Mouse (Mus musculus) kidney, adult 9 months (tissue): ENCODE measurements at regions not wholly inside any gene's neighbourhood (a gene's known extent, or its start where the extent isn't known, plus 50 kb on each side); places are given as distances from the start of the nearest gene placed in this dataset.
A peak's percentile ranks its signal among the peaks of the same experiment; 100 is the strongest.

Experiments
- DNase-seq: peaks from one replicate; pipeline ENCODE4 v3.0.0; 2022

DNA sequence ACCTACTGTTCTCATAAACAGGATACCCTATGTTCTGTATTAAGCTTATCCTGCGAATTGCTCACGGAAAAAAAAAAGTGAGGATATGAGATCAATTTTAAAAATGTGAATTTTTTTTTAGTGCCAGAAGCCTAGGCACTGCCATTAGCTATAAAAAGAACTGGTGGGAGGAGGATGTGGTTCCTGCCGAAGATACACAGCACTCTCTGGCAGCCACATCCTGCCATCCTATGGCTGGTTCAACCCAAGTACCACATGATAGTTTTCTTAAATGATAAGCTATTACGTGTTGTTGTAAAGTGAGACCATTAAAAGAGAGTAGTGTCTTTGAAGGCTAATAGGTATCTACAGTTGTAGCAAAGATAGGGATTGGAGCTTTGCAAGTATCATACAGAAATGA lies 58.2 kb upstream of the Ppp3ca start:
- DNase-seq, result no peak

- DNase-seq, result no peak
Observed at GRCm38 (mm10) chr3:136610556-136610924, 59.4 kb upstream of the Ppp3ca start.

DNA sequence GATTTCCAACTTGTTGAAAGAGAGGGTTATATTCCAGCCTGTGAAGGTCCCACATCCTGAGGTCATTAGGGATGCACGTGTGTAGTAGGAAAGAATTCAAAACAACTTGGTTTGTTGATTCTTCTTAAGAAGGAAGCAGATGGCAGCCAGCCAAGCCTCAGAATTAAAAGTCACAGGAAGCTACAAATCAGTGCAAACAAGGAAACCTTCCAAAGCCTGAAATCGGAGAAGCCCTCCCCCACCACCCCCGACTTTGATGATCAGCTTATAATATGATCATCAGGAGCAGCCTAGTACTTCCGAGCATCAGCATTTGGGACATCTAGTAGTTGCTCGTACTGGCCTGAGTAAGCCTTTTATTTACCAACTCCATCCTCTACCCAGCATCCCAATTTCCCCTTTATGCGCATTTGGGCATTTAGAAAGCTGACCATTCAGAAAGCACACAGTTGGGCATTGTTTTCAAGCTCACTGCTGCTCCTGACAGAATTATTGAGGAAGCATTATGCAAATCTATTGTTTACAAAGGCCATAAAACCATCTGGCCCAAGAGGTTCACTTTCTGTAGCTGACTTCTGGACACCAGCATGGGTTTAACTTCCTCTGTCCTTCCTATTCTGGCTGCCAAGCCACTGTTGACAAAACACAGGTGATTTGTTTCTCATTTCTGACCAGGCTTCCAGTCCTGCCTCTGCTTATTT lies 59.9 kb upstream of the Ppp3ca start:
- DNase-seq, result peak; percentile 77

DNA sequence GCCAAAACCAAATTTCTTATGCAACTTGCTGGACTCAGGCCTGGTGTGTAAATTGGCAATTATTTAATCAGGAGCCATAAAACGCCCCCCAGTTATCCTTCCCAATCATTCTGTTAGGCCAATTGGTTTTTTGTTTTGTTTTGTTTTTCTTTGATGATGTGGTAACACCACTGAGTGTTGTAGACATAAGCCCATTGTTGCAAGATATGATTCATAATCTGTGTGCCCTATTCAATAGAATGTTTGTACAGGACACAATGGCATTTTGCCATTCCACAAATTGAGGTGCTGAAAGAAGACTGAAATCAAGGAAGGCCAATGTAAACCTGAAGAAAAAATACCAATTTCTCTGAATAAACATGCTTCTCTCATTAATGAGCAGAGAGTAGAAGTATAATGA lies 68.2 kb upstream of the Ppp3ca start:
- DNase-seq, result no peak

DNA sequence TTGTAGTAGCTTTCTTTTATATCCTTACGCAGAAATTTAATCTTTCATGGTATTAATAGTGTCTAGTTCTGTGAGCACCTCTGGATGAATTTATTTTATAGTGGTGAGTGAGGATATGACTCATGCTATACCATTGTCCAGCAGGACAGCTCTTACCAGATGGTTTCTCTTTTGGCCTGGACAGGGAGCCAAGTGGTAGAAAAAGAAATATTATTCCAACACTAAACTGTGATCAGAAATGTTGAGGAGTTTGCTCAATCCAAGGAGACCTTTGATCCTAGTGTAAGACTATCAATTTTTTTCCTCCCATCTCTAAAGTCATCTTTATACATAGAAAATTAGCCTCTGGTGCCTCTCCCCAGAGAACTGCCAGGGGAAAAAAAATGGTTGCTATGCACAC lies 86.0 kb upstream of the Ppp3ca start:
- no peak for DNase-seq

DNA sequence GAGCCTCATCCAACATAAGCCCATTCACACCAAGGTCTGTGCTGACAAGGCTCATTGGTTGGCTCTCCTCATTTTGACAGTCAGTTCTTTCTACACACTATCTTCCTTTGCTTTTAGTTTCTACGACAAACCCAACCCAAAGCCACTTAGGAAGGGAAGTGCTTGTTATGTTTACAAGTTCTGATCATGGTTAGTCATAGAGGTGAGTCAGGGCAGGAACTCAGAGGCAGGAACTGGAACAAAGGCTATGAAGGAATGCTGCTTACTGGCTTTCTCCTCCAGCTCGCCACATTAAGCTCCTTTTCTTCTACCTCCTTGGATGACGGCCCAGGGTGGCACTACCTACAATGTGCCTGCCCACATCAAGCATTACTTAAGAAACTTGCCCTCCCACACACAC lies 91.9 kb upstream of the Ppp3ca start:
- DNase-seq, result no peak

GRCm38 (mm10) chr3:136570517-136570916 lies 99.4 kb upstream of the Ppp3ca start:
- DNase-seq, result peak; percentile 21

- no peak for DNase-seq
Observed at GRCm38 (mm10) chr3:136556488-136556887, 113.4 kb upstream of the Ppp3ca start.

DNA sequence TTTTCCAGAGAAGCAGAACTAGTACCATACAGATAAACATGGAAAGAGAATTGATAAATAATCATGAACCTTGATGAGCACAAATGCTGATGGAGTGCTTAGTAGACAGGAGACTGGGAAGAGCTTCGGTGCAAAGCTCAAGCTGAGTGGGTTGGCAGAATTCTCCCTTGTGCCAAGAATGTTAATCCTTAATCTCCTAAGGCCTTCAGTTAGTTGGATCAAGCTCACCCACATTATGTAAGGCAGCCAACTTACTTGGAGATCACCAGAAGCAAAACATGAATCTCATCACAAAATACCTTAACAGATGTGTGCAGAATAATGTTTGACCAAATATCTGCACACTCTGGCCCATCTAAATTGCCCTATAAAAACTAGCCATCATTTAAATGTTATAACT lies 120.5 kb upstream of the Ppp3ca start:
- DNase-seq, result peak; percentile 63

- DNase-seq, result no peak
Observed at GRCm38 (mm10) chr3:136531604-136532003, 138.3 kb upstream of the Ppp3ca start.

DNA sequence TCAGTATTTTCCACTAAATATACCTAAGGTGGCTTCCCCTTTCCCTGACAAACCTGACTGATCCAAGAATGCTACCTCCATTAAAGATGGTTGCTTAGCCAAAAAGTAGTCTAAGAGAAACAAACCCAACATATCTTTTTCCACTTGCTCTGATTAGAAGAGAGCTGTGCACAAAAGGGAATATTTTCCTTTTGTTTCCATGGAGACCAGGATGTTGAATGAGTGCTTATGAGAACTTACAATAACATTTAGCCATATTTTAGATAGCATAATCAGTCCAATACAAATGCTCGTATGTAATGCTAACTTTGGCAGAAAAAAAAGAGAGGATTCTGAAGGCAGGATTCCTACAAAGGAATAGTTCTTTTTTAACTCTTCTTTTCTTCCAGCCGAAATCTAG lies 161.3 kb upstream of the Ppp3ca start:
- DNase-seq, result no peak

DNA sequence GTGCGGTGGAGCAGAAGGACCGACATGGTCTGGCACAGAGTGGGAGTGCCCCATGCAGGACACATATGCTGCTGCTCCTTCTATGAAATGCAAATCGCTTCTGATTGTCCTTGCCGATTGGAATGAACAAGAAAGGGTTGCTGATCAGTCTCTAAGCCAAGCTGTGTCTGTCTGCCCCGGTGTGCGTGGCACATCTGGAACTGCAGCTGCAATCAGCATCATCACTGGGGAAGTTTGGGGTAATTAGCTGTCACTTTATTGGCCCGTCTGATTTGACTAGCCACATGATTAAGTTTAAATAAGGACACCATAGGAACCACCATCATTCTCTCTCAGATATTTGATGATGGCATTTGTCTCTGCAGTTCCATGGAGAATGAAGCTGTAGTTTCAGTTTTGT lies 162.9 kb upstream of the Ppp3ca start:
- no peak for DNase-seq

DNA sequence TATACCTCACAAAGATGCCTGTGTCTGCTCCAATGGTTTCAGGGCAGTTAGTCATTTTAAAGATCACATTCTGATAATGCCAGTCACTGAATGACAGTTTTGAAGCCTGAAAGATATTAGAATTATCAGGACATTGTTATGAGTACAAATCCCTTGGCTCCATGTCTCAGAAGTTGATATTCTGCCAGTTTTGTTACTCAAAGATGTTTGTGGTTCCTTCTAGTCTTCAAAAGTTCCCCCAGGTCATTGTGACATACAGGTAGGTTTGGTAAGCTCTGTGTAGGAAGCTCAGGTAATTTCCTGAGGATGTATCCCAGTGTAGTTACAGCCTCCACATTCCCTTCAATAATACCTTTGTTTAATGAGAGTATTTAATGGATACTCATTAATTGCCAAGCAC lies 169.0 kb upstream of the Bank1 start:
- DNase-seq, result no peak

- no peak for DNase-seq
Observed at GRCm38 (mm10) chr3:136491683-136492082, 165.8 kb upstream of the Bank1 start.

DNA sequence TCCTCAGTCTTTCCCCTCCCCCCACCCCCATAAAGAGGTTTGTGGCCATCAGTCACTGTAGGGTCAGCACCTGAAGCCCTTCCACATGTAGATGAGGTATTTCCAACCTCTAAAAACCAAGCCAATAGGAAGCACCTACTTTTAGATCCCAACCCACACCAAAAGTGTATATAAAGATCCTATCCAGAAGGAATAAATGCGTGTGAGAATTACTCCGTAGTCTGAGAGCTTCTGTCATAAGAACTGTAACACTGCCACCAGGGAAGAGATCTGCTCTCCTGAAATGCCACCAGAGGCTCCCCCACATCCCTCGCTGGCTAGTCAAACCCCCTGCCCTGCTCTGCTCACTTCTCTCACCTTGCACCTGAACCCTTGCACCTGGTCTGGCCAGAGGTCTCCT lies 145.8 kb upstream of the Bank1 start:
- no peak for DNase-seq

DNA sequence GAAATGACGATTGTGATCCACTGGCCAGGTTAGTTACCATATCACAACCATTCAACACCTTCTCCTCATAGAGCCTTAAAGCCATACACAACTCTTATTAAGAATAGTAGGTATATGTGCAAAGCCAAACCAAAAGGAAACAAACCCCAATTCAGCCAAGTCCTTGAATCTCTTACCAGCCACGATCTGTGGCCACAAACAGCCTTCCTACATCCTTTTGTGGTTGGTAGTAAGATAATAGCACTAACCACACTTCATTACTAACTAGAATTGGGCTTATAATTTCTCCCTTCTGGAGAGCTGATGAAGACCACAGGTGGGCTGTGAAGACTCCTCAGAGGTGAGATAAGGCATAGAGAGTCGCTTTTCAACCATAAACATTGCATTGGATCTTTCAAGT lies 136.9 kb upstream of the Bank1 start:
- no peak for DNase-seq

- no peak for DNase-seq
Observed at GRCm38 (mm10) chr3:136456471-136457117, 130.7 kb upstream of the Bank1 start.

GRCm38 (mm10) chr3:136455651-136456470 lies 130.0 kb upstream of the Bank1 start:
- DNase-seq, result no peak

GRCm38 (mm10) chr3:136454967-136455366 lies 129.1 kb upstream of the Bank1 start:
- no peak for DNase-seq

DNA sequence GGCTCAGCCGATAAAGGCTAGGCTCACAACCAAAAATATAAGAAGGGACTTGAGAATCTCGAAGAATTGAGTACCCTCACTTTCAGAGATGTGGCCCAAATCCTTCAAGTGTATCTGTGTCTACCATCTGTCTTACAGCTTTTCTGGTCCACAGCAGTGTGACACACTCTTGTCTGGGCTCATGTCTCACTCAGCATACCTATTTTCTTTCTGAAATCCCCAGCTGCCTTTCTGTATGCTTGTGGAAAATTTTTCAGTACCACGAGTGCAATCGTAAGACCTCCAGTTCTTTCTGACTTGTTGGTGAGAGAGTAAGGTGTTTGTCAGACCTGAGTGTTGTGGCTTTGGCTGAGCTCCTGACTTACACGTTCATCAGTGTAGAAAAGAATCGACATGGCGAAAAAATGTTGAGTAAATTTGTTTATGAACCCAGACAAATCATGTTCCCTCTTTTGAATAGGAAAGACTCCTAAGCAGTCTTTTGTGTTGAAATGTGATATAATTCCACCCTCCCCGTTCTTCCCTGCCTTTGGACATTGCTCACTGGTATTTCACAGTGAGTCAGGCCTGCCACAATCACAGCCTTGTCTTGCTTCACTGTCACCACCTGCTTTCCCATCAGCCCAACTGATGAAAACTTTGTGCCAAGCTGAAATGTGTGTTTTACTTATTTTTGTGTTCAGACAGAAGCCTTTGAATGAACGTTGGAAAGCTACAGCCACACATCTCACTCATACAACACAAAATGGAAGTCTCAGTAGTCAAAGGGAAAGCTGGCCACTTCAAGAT lies 125.3 kb upstream of the Bank1 start:
- no peak for DNase-seq

GRCm38 (mm10) chr3:136450361-136450895 lies 124.6 kb upstream of the Bank1 start:
- no peak for DNase-seq

DNA sequence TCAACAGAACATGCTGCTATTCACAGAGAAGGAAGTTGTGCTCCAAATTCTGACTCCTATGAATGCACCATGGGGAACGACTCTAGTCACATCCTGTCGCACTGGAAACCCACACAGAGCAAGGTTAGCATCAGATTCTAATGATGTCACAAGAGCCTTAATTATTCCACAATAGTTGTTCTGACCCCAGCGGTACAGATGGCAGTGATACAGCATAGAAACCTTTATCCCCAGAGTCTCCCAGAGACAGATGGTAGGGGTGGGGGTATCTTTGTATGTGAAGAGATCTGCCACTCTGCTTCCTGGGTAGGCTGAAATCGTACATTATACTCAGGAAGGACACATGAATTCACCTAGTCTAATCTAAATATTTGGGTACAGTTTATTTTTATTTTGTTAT lies 123.5 kb upstream of the Bank1 start:
- DNase-seq, result no peak

DNA sequence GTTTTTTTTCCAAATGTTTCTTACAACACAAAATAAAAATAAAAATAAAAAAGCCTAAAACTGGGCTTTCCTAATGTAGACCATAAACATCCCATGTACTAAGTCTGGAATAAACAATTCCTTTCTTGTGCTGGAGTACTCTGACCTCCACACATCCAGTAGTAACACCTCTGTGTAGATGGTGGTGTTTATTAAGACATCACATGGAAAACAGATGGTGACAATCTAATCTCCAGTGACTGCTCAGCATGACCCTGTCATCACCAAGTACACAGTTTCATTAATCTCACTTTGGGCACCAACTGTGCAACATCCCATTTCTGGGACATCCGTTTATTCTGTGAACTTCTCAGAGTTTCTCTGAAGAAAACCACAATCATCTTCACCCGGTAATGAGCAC lies 118.7 kb upstream of the Bank1 start:
- DNase-seq, result no peak
